Mouse (Mus musculus): ENCODE measurements around the gene Itgam. TPM values are rescaled to one million over a fixed set of nuclear protein-coding genes. Genes with fewer than 3 reads are reported as not detected.

The Itgam gene
- polyA plus RNA-seq, 1 experiment from 2014 or later, result 0.37 TPM

DNA sequence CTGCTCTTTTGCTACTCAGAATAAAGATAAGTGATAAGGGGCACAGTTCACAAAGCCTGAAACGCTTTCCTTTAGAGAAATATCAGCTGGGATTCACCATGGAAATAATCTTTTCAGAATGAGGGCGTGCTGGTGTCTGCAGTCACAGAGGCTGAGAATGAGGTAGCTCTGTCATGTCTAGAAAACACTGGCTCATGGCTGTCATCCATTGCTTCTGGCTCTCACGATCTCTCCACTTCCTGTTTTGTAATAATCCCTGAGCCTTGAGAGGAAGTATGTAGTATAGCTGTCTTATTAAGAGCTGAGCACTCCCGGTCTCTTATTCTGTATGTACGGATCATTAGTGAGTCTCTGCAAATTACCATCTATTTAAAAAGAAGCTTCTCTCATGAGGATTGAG, 3.1 kb downstream of the Itgam start:
- 87% methylated on average over 5 of the region's 5 CpGs for WGBS
- no peaks in the 10 kb centered on the region for H3K4me1 ChIP-seq (ENCODE audit: control insufficient read depth, insufficient read depth, low read length)
- H3K27me3 ChIP-seq (ENCODE audit: control insufficient read depth, insufficient read depth, low read length), result no peaks in the 10 kb centered on the region
- H3K4me3 ChIP-seq (ENCODE audit: low read depth, low read length), result no peak overlapping the region
- no peak for DNase-seq (ENCODE audit: low spot score)
- H3K9ac ChIP-seq (ENCODE audit: low read length), result no peak overlapping the region
- no peak overlapping the region for H3K27ac ChIP-seq (ENCODE audit: low read depth, low read length)
- H3K4me2 ChIP-seq (ENCODE audit: low read depth), result no peak overlapping the region
- no peak for ATAC-seq (ENCODE audit: insufficient read depth, low FRiP score, low TSS enrichment)
- no peaks in the 10 kb centered on the region for H3K9me3 ChIP-seq (ENCODE audit: control insufficient read depth, low read length)
- H3K36me3 ChIP-seq (ENCODE audit: control insufficient read depth, insufficient read depth, low read length), result no peaks in the 10 kb centered on the region

DNA sequence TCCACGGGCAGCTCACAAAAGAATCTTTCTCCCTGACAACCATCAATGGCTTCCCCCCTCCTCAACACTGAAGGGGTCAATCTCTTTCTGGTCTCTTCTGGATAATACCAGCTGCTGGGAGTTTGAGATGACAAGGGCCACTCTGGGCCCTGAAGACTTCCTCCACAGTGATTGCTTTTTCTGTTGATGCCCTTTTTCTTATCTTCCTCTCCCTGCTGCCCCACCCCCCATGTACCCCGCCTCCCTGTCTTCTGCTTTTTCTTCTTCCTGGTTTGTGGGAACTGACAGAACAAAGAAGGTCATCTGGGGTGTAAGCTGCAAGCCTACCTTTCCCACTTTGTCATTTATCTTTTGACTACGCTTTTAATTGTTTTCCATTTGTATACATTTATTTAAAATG, 5.4 kb downstream of the Itgam start:
- no peak overlapping the region for H3K4me3 ChIP-seq (ENCODE audit: low read depth, low read length)
- H3K36me3 ChIP-seq (ENCODE audit: control insufficient read depth, insufficient read depth, low read length), result no peaks in the 10 kb centered on the region
- ATAC-seq (ENCODE audit: insufficient read depth, low FRiP score, low TSS enrichment) (no peak), DNase-seq (ENCODE audit: low spot score) (no peak)
- 74% methylated on average over 3 of the region's 3 CpGs for WGBS
- no peak overlapping the region for H3K27ac ChIP-seq (ENCODE audit: low read depth, low read length)
- no peak overlapping the region for H3K9ac ChIP-seq (ENCODE audit: low read length)
- H3K4me1 ChIP-seq (ENCODE audit: control insufficient read depth, insufficient read depth, low read length), result no peaks in the 10 kb centered on the region
- H3K4me2 ChIP-seq (ENCODE audit: low read depth), result no peak overlapping the region
- no peaks in the 10 kb centered on the region for H3K27me3 ChIP-seq (ENCODE audit: control insufficient read depth, insufficient read depth, low read length)
- H3K9me3 ChIP-seq (ENCODE audit: control insufficient read depth, low read length), result no peaks in the 10 kb centered on the region

DNA sequence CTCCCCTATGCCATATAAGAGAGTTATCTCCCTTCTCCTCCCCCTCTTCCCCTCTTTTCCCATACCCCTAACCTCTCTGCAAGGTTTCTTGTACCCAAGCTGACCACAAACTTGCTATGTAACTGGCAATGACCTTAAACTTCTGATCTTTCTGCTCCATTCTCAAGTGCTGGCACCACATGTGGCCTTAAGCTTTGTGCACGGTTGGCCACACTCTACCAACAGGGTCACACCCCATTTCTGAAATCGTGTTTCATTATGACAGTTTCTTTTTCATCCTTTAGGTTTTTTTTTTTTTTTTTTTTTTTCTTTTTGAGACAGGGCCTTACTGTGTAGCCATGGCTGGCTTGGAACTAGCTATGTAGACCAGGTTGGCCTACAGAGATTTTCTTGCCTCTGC, 7.4 kb downstream of the Itgam start:
- DNase-seq (ENCODE audit: low spot score), result no peak
- WGBS, result 70% methylated on average over 2 of the region's 2 CpGs

DNA sequence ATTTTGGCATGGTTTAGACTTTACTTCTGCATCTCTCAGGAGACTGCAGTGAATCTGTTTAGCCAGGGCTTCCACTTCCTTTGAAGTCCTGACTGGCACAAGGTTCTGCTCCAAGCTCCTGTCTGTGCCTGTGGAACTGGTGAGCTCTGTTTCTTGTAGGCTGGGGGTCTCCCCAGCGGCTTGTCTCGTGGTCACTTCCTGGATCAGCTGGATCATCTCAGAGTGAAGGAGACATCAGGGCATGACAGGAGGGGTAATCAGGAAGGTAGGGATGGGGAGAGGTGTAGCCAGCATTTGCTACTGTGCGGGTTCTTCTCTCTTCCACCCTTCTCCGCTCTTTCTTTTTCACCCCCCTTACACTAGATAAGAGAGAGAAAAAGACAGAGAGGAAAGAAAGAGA, 9.4 kb downstream of the Itgam start:
- no peak for DNase-seq (ENCODE audit: low spot score)
- Histone ChIP-seq H3K4me3 (ENCODE audit: low read depth, low read length) (no peak overlapping the region), H3K27me3 (ENCODE audit: control insufficient read depth, insufficient read depth, low read length) (no peaks in the 10 kb centered on the region), H3K4me1 (ENCODE audit: control insufficient read depth, insufficient read depth, low read length) (no peaks in the 10 kb centered on the region), H3K36me3 (ENCODE audit: control insufficient read depth, insufficient read depth, low read length) (no peaks in the 10 kb centered on the region), H3K9ac (ENCODE audit: low read length) (no peak overlapping the region), H3K4me2 (ENCODE audit: low read depth) (no peak overlapping the region), H3K9me3 (ENCODE audit: control insufficient read depth, low read length) (no peaks in the 10 kb centered on the region), H3K27ac (ENCODE audit: low read depth, low read length) (no peak overlapping the region)
- WGBS, result 75% methylated on average over 4 of the region's 4 CpGs
- ATAC-seq (ENCODE audit: insufficient read depth, low FRiP score, low TSS enrichment), result no peak

More for the DNA sequence above, 7.4 kb downstream of the Itgam start:
- Histone ChIP-seq H3K36me3 (ENCODE audit: control insufficient read depth, insufficient read depth, low read length) (no peaks in the 10 kb centered on the region), H3K4me3 (ENCODE audit: low read depth, low read length) (no peak overlapping the region), H3K9ac (ENCODE audit: low read length) (no peak overlapping the region), H3K4me1 (ENCODE audit: control insufficient read depth, insufficient read depth, low read length) (no peaks in the 10 kb centered on the region), H3K27me3 (ENCODE audit: control insufficient read depth, insufficient read depth, low read length) (no peaks in the 10 kb centered on the region), H3K9me3 (ENCODE audit: control insufficient read depth, low read length) (no peaks in the 10 kb centered on the region), H3K27ac (ENCODE audit: low read depth, low read length) (no peak overlapping the region), H3K4me2 (ENCODE audit: low read depth) (no peak overlapping the region)
- ATAC-seq (ENCODE audit: insufficient read depth, low FRiP score, low TSS enrichment), result no peak

DNA sequence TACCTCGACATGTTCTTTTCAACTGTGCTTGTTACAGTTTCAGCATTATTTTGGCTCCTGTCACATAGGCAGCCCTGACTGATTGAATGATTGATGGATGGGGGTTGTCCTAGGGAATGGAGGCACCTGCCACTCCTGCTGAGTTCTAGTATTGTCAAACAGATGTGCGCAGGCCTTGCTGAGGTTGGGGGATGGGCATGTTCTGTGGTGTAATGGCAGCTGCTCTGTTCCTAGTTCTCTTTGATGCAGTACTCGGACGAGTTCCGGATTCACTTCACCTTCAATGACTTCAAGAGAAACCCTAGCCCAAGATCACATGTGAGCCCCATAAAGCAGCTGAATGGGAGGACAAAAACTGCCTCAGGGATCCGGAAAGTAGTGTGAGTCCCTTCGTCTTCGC, 17.6 kb downstream of the Itgam start:
- Histone ChIP-seq H3K9ac (ENCODE audit: low read length) (no peak overlapping the region), H3K36me3 (ENCODE audit: control insufficient read depth, insufficient read depth, low read length) (no peaks in the 10 kb centered on the region), H3K27ac (ENCODE audit: low read depth, low read length) (no peak overlapping the region), H3K4me1 (ENCODE audit: control insufficient read depth, insufficient read depth, low read length) (no peaks in the 10 kb centered on the region), H3K27me3 (ENCODE audit: control insufficient read depth, insufficient read depth, low read length) (no peaks in the 10 kb centered on the region), H3K9me3 (ENCODE audit: control insufficient read depth, low read length) (no peaks in the 10 kb centered on the region), H3K4me2 (ENCODE audit: low read depth) (no peak overlapping the region), H3K4me3 (ENCODE audit: low read depth, low read length) (no peak overlapping the region)
- DNase-seq (ENCODE audit: low spot score) (no peak), ATAC-seq (ENCODE audit: insufficient read depth, low FRiP score, low TSS enrichment) (no peak)
- 72% methylated on average over 8 of the region's 8 CpGs for WGBS

DNA sequence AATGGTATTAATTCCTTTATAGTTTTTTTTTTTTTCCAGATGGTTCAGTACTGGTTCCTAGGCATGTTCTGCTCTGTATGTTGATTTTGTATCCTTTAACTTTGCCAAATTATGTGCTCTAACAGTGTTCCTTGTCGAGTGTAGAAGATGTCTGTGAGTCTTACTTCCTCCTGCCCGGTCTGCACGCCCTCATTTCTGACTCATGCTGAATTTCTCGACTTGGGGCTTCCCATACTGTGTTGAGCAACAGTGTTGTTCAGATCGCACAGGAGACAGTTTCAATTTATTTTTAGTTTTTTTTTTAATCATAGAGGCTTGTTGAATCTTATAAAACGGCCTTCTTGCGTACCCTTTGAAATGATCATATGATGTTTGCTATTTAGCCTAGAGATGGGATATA, 26.7 kb downstream of the Itgam start:
- no peaks in the 10 kb centered on the region for H3K36me3 ChIP-seq (ENCODE audit: control insufficient read depth, insufficient read depth, low read length)
- H3K4me2 ChIP-seq (ENCODE audit: low read depth), result no peak overlapping the region
- 92% methylated on average over 7 of the region's 7 CpGs for WGBS
- H3K9me3 ChIP-seq (ENCODE audit: control insufficient read depth, low read length), result no peaks in the 10 kb centered on the region
- H3K27ac ChIP-seq (ENCODE audit: low read depth, low read length), result no peak overlapping the region
- H3K9ac ChIP-seq (ENCODE audit: low read length), result no peak overlapping the region
- DNase-seq (ENCODE audit: low spot score) (no peak), ATAC-seq (ENCODE audit: insufficient read depth, low FRiP score, low TSS enrichment) (no peak)
- H3K4me1 ChIP-seq (ENCODE audit: control insufficient read depth, insufficient read depth, low read length), result no peaks in the 10 kb centered on the region
- no peaks in the 10 kb centered on the region for H3K27me3 ChIP-seq (ENCODE audit: control insufficient read depth, insufficient read depth, low read length)
- H3K4me3 ChIP-seq (ENCODE audit: low read depth, low read length), result no peak overlapping the region

DNA sequence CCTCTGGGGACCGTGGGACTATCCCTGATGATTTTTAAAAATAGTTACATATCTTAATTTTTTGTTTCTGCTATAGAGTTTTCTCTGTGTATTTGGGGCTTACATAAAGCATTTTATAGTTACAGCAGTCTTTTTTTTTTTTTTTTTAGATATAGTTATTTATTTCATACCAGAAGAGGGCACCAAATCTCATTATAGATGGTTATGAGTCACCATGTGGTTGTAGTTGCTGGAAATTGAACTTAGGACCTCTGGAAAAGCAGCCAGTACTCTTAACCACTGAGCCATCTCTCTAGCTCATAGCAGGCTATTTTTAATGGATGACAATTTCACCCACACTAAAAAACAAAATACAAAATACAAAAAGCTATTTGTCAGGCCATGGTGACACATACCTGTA, 35.7 kb downstream of the Itgam start:
- no peaks in the 10 kb centered on the region for H3K4me1 ChIP-seq (ENCODE audit: control insufficient read depth, insufficient read depth, low read length)
- ATAC-seq (ENCODE audit: insufficient read depth, low FRiP score, low TSS enrichment) (no peak), DNase-seq (ENCODE audit: low spot score) (no peak)
- H3K4me2 ChIP-seq (ENCODE audit: low read depth), result no peak overlapping the region
- H3K27me3 ChIP-seq (ENCODE audit: control insufficient read depth, insufficient read depth, low read length), result no peaks in the 10 kb centered on the region
- no peak overlapping the region for H3K27ac ChIP-seq (ENCODE audit: low read depth, low read length)
- H3K4me3 ChIP-seq (ENCODE audit: low read depth, low read length), result no peak overlapping the region
- H3K9ac ChIP-seq (ENCODE audit: low read length), result no peak overlapping the region
- 96% methylated on average over 1 of the region's 1 CpGs for WGBS
- no peaks in the 10 kb centered on the region for H3K9me3 ChIP-seq (ENCODE audit: control insufficient read depth, low read length)
- no peaks in the 10 kb centered on the region for H3K36me3 ChIP-seq (ENCODE audit: control insufficient read depth, insufficient read depth, low read length)

DNA sequence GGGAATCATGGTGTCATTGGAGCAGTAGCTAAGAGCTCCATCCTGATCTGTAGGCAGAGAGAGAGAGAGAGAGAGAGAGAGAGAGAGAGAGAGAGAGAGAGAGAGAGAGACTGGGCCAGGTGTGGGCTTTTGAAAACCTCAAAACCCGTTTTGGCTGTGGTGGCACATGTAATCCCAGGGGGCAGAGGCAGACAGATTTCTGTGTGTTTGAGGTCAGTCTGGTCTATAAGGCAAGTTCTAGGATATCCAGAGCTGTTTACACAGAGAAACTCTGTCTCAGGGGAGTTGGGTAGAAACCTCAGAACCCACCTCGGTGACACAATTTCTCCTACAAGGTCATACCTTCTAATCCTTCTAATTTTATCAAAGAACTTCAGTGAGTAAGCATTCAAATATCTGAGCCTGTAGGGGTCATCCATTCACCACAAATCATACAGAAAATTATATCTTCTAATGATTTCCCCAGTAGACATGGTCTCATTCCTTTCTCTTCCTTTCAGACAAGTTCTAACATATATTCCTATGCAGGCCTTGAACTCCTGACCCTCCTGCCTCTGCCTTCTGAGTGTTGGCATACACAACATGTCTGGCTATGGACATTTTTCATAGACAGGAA, 38.4 kb downstream of the Itgam start:
- no peak overlapping the region for H3K9ac ChIP-seq (ENCODE audit: low read length)
- 79% methylated on average over 2 of the region's 2 CpGs for WGBS

DNA sequence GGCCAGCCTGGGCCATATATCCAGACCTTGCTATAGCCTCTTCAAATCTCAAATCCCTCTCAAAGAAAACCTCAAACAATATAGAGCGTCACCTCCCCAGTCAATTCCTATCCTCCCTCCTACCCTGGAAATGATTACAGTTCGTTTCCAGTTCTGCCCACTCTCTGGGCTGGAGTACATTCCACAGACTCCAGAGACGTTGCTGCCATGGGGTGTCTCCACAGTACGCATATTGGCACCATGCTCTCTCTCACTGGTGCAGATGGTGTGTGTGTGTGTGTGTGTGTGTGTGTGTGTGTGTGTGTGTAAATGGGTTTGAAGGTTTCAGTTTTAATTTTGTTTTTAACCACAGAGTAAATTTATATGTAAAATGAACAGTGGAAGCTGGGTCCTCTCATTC, 42.8 kb downstream of the Itgam start:
- no peak overlapping the region for H3K4me3 ChIP-seq (ENCODE audit: low read depth, low read length)
- H3K4me2 ChIP-seq (ENCODE audit: low read depth), result no peak overlapping the region
- no peaks in the 10 kb centered on the region for H3K9me3 ChIP-seq (ENCODE audit: control insufficient read depth, low read length)
- H3K36me3 ChIP-seq (ENCODE audit: control insufficient read depth, insufficient read depth, low read length), result no peaks in the 10 kb centered on the region
- H3K9ac ChIP-seq (ENCODE audit: low read length), result no peak overlapping the region
- ATAC-seq (ENCODE audit: insufficient read depth, low FRiP score, low TSS enrichment) (no peak), DNase-seq (ENCODE audit: low spot score) (no peak)
- H3K27me3 ChIP-seq (ENCODE audit: control insufficient read depth, insufficient read depth, low read length), result no peaks in the 10 kb centered on the region
- 78% methylated on average over 4 of the region's 4 CpGs for WGBS
- no peak overlapping the region for H3K27ac ChIP-seq (ENCODE audit: low read depth, low read length)
- no peaks in the 10 kb centered on the region for H3K4me1 ChIP-seq (ENCODE audit: control insufficient read depth, insufficient read depth, low read length)

More for the DNA sequence above, 38.4 kb downstream of the Itgam start:
- Histone ChIP-seq H3K27me3 (ENCODE audit: control insufficient read depth, insufficient read depth, low read length) (no peaks in the 10 kb centered on the region), H3K27ac (ENCODE audit: low read depth, low read length) (no peak overlapping the region), H3K4me1 (ENCODE audit: control insufficient read depth, insufficient read depth, low read length) (no peaks in the 10 kb centered on the region), H3K4me3 (ENCODE audit: low read depth, low read length) (no peak overlapping the region), H3K4me2 (ENCODE audit: low read depth) (no peak overlapping the region), H3K9me3 (ENCODE audit: control insufficient read depth, low read length) (no peaks in the 10 kb centered on the region), H3K36me3 (ENCODE audit: control insufficient read depth, insufficient read depth, low read length) (no peaks in the 10 kb centered on the region)
- no peak for DNase-seq (ENCODE audit: low spot score)
- no peak for ATAC-seq (ENCODE audit: insufficient read depth, low FRiP score, low TSS enrichment)

Measured in neural tube, embryonic 11.5 days (tissue).